Mouse (Mus musculus) testis, adult 2 months (tissue): Measurements from ENCODE around the gene Vwa5b2. TPM values are rescaled to one million over a fixed set of nuclear protein-coding genes. Genes with fewer than 3 reads are reported as not detected.

Source experiments
- H3K27ac ChIP-seq: fragments of 200-500 bp; 2 replicates; pipeline ENCODE4 v1.5.1; 2012; ENCODE audit warnings: low read depth, low read length; ENCODE audit not compliant: control insufficient read depth, insufficient read depth
- H3K27me3 ChIP-seq: fragments of 200-500 bp; 2 replicates; pipeline ENCODE4 v1.6.1; 2012; ENCODE audit warnings: mild to moderate bottlenecking, low read length, moderate library complexity; ENCODE audit not compliant: control insufficient read depth, insufficient read depth
- H3K36me3 ChIP-seq: fragments of 200-500 bp; 2 replicates; pipeline ENCODE4 v1.6.1; 2012; ENCODE audit warnings: mild to moderate bottlenecking, low read length; ENCODE audit not compliant: control insufficient read depth, insufficient read depth
- H3K4me1 ChIP-seq: fragments of 200-500 bp; 2 replicates; pipeline ENCODE4 v1.6.1; 2012; ENCODE audit warnings: low read length; ENCODE audit not compliant: control insufficient read depth, insufficient read depth
- H3K4me3 ChIP-seq: fragments of 200-500 bp; 2 replicates; pipeline ENCODE4 v1.5.1; 2012; ENCODE audit warnings: low read depth, mild to moderate bottlenecking, low read length, moderate library complexity, mixed read lengths; ENCODE audit not compliant: control insufficient read depth
- CTCF ChIP-seq: fragments of 200-500 bp; IDR thresholded peaks from 2 replicates; pipeline ENCODE4 v1.5.1; 2012; ENCODE audit warnings: low read depth, mild to moderate bottlenecking, inconsistent platforms, low read length, moderate library complexity; ENCODE audit not compliant: control insufficient read depth, insufficient read depth, insufficient replicate concordance
- POLR2A ChIP-seq: fragments of 200-500 bp; IDR thresholded peaks from 2 replicates; pipeline ENCODE4 v1.6.1; 2012; ENCODE audit warnings: low read depth, mild to moderate bottlenecking, inconsistent platforms, low read length, moderate library complexity; ENCODE audit not compliant: control insufficient read depth
- polyA plus RNA-seq: library from polyadenylated mRNA; depleted of rRNA; stranded (reverse); fragments of >200 nt; gene quantifications from 2 replicates; pipeline ENCODE4 v1.2.3, GENCODE M21; 2012; rRNA removed

Vwa5b2 gene
- polyA plus RNA-seq, 1 experiment: 0.09 TPM

DNA sequence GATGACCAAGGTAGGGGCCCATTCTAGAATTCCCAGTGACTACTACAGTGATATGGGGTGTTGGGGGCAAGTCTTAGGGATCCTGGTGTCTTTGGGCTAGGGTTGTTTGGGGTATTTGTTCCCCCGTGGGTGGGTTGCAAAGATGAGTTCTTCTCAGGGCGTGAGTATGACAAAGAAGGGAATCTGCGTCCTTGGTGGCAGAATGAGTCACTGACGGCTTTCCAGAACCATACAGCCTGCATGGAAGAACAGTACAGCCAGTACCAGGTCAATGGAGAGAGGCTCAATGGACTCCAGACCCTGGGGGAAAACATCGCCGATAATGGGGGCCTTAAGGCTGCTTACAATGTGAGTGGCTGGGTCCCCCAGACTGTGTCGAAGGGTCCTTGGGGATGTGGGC lies 54.6 kb downstream of the Vwa5b2 start:
- Histone ChIP-seq H3K27me3 (no peaks in the 10 kb centered on the region), H3K4me1 (no peaks in the 10 kb centered on the region), H3K36me3 (no peaks in the 10 kb centered on the region), H3K4me3 (no peak overlapping the region), H3K27ac (no peak overlapping the region)
- TF ChIP-seq POLR2A (no peak), CTCF (no peak)

DNA sequence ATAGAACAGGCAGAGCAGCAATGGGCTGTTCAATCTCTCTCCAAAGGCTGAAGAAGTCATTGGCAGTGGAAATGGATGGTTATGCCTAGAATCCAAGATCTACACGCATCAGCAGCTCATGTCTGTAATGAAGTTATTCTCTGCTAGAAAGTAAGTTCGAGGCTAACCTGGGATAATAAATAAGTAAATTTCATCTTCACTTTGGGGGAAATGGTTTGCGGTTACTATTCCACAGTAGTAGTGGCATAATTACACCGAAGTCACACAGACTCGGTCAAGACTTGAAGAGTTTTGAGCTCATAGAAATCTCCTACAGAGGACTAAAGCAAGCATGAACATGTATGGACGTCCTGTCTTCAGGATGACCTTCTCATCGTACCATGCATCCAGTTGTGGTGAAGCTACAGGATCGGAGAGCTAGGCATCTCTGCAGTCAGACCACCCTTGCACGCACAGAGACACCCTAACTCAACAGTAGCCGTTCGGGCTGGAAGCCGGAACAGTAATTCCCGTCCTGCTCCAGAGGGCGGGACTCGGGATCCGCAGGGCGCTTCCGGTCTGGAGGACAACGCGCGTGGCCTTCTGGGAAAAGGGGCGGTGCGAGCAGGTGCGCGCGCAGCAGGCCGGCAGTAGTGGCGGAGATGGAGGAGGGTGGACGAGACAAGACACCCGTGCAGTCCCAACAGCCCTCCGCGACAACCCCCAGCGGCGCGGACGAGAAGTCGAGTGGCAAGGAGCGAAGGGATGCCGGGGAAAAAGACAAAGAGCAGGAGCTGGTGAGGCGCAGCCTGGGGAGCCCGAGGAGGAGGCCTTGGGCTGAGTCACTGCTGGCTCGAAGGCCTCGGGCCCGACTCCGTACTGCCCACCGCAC lies 62.0 kb downstream of the Vwa5b2 start, which contains the start of gene Psmd2:
TSS of gene Psmd2 (plus strand) at position 577 of the 871 bp plus-strand sequence.
- H3K36me3 ChIP-seq: no peaks in the 10 kb centered on the region; the same call in none of the 2 replicates
- H3K27me3 ChIP-seq: no peaks in the 10 kb centered on the region
- TF ChIP-seq POLR2A (peak; percentile 98), CTCF (no peak)
- peak within 1 kb of the TSS; percentile 94 for H3K4me3 ChIP-seq
- peak within 1 kb of the TSS; percentile 90 for H3K27ac ChIP-seq
- no peaks in the 10 kb centered on the region; the same call in 1 of the 2 replicates for H3K4me1 ChIP-seq

DNA sequence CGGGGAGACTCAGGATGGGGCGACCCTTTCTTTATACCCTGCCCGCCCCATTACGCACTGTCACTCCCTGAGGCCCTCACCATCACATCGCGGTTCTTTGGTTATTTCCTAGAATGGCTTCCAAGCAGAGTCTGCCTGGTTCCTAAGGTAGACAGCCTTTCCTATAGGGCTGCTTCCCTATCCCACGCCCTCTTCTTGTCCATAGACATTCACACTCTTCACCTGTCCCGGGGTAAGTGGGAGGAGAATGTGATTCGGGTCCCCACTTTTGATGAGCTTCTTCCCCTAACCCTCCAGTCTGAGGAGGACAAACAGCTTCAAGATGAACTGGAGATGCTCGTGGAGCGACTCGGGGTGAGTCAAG lies 62.7 kb downstream of the Vwa5b2 start:
- no peaks in the 10 kb centered on the region for H3K27me3 ChIP-seq
- no peaks in the 10 kb centered on the region; the same call in none of the 2 replicates for H3K36me3 ChIP-seq
- H3K4me1 ChIP-seq: no peaks in the 10 kb centered on the region; the same call in 1 of the 2 replicates
- TF ChIP-seq POLR2A: no peak
- no peak for TF ChIP-seq CTCF
- H3K27ac ChIP-seq: peak overlapping the region; percentile 74
- peak overlapping the region; percentile 94 for H3K4me3 ChIP-seq

DNA sequence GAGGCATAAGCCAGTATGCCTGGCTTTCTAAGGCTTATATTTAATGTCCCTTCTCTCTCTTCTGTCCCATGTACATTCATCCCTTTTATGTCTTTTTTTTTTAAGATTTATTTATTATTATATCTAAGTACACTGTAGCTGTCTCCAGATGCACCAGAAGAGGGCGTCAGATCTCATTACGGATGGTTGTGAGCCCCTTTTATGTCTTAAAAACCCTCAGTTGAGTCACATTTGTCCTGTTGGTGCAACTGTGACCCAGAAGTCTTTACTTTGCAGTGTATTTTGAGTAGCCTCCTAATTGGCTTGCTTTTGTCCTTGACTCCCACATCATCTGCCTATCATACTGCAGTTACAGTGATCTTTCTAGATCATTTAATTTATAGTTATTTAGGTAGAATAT lies 64.0 kb downstream of the Vwa5b2 start:
- Histone ChIP-seq H3K4me1 (no peaks in the 10 kb centered on the region; the same call in 1 of the 2 replicates), H3K27ac (no peak overlapping the region), H3K36me3 (peaks cover 2% of the 10 kb centered on the region), H3K4me3 (no peak overlapping the region), H3K27me3 (no peaks in the 10 kb centered on the region)
- TF ChIP-seq POLR2A: no peak
- no peak for TF ChIP-seq CTCF

Other genes with a start within 250 kb of the Vwa5b2 start
- gene Abcc5, start 163.1 kb upstream of the Vwa5b2 start, polyA plus RNA-seq: 16.6 and 19.8 TPM in 2 replicates
- 38.7 and 41.8 TPM in 2 replicates for gene Eif2b5, start 90.7 kb upstream of the Vwa5b2 start, polyA plus RNA-seq
- gene Dvl3, start 72.5 kb upstream of the Vwa5b2 start, polyA plus RNA-seq: 10.2 and 11.6 TPM in 2 replicates
- 112 and 119 TPM in 2 replicates for gene Ap2m1, start 54.0 kb upstream of the Vwa5b2 start, polyA plus RNA-seq
- gene Abcf3, start 40.9 kb upstream of the Vwa5b2 start, polyA plus RNA-seq: 77.2 and 83.0 TPM in 2 replicates
- 5.1 and 5.4 TPM in 2 replicates for gene Eef1akmt4, start 22.1 kb downstream of the Vwa5b2 start, polyA plus RNA-seq
- gene Gm49333, start 22.1 kb downstream of the Vwa5b2 start, polyA plus RNA-seq: 0.11 and 0.15 TPM in 2 replicates
- 18.8 and 22.5 TPM in 2 replicates for gene Alg3, start 22.3 kb downstream of the Vwa5b2 start, polyA plus RNA-seq
- 21.5 and 22.1 TPM in 2 replicates for gene Camk2n2, start 31.8 kb downstream of the Vwa5b2 start, polyA plus RNA-seq
- gene Ece2, start 40.4 kb downstream of the Vwa5b2 start, polyA plus RNA-seq: 0.35 and 0.41 TPM in 2 replicates
- 241 and 287 TPM in 2 replicates for gene Psmd2, start 62.2 kb downstream of the Vwa5b2 start, polyA plus RNA-seq
- 251 and 267 TPM in 2 replicates for gene Eif4g1, start 78.8 kb downstream of the Vwa5b2 start, polyA plus RNA-seq
- 102 and 116 TPM in 2 replicates for gene Fam131a, start 103.8 kb downstream of the Vwa5b2 start, polyA plus RNA-seq
- gene Polr2h, start 128.2 kb downstream of the Vwa5b2 start, polyA plus RNA-seq: 10.1 and 11.0 TPM in 2 replicates
- 68.6 and 77.2 TPM in 2 replicates for gene Clcn2, start 128.3 kb downstream of the Vwa5b2 start, polyA plus RNA-seq
- gene Chrd, start 143.7 kb downstream of the Vwa5b2 start, polyA plus RNA-seq: 1.6 and 2.9 TPM in 2 replicates
- gene Thpo, start 145.0 kb downstream of the Vwa5b2 start, polyA plus RNA-seq: 0.22 and 0.53 TPM in 2 replicates